Mouse (Mus musculus) liver, embryonic 11.5 days (tissue): ENCODE measurements around the gene Trpm3. TPM values are rescaled to one million over a fixed set of nuclear protein-coding genes. Genes with fewer than 3 reads are reported as not detected.

Source experiments
- ATAC-seq: fragments of 200-750 bp; cut with Nextera tagmentation; replicated peaks from 2 replicates; pipeline ENCODE4 v1.8.0; 2017; ENCODE audit warnings: moderate number of reproducible peaks, mild to moderate bottlenecking, moderate TSS enrichment, moderate library complexity; ENCODE audit not compliant: low FRiP score
- DNase-seq: peaks from one replicate; pipeline ENCODE4 v3.0.0-alpha.2; 2017; ENCODE audit warnings: low spot score
- H3K27ac ChIP-seq: fragments of 300-500 bp; sonication (generic); 2 replicates; pipeline ENCODE4 v1.5.1; 2014; ENCODE audit warnings: mild to moderate bottlenecking, low read depth, low read length, control low read depth
- H3K27me3 ChIP-seq: fragments of 300-500 bp; sonication (generic); replicated peaks from 2 replicates; pipeline ENCODE4 v1.6.1; 2014; ENCODE audit warnings: low read length, mixed read lengths; ENCODE audit not compliant: control insufficient read depth, insufficient read depth
- H3K36me3 ChIP-seq: fragments of 300-500 bp; sonication (generic); 2 replicates; pipeline ENCODE4 v1.6.1; 2014; ENCODE audit warnings: mild to moderate bottlenecking, low read length, moderate library complexity, mixed read lengths; ENCODE audit not compliant: control insufficient read depth, insufficient read depth
- H3K4me1 ChIP-seq: fragments of 300-500 bp; sonication (generic); replicated peaks from 2 replicates; pipeline ENCODE4 v1.6.1; 2014; ENCODE audit warnings: low read length, mixed read lengths; ENCODE audit not compliant: control insufficient read depth, insufficient read depth
- H3K4me2 ChIP-seq: fragments of 300-500 bp; sonication (generic); 2 replicates; pipeline ENCODE4 v1.6.1; 2014; ENCODE audit warnings: mild to moderate bottlenecking, control low read depth, moderate library complexity
- H3K4me3 ChIP-seq: fragments of 300-500 bp; sonication (generic); 2 replicates; pipeline ENCODE4 v1.5.1; 2014; ENCODE audit warnings: low read depth, low read length, control low read depth
- H3K9ac ChIP-seq: fragments of 300-500 bp; sonication (generic); 2 replicates; pipeline ENCODE4 v1.6.1; 2014; ENCODE audit warnings: low read depth, low read length, control low read depth
- H3K9me3 ChIP-seq: fragments of 300-500 bp; sonication (generic); 2 replicates; pipeline ENCODE4 v1.6.1; 2016; ENCODE audit warnings: low read length, inconsistent platforms, mixed read lengths; ENCODE audit not compliant: control insufficient read depth
- WGBS: fragments of 180-500 bp; shearing (Covaris S2); extraction: QIAGEN DNeasy Blood & Tissue Kit; methylation state at CpG from one replicate; pipeline ENCODE4 v1.1.7; 2014; 5-methylcytosine and 5-hydroxymethylcytosine counted together
- polyA plus RNA-seq: library from polyadenylated mRNA; unstranded; fragments of >200 nt; fragmentation: Nextera tagmentation; extraction: Ambion mirVana; gene quantifications from 2 replicates; pipeline ENCODE4 v1.2.1, GENCODE M21; 2014

Trpm3 gene
- polyA plus RNA-seq, 1 experiment from 2014 or later: 0.26 TPM

GRCm38 (mm10) chr19:22615367-22615766 is 476.5 kb downstream of the Trpm3 start:
- H3K4me2 ChIP-seq: no peak overlapping the region
- ATAC-seq (no peak), DNase-seq (no peak)
- no peak overlapping the region for H3K9ac ChIP-seq
- no peaks in the 10 kb centered on the region for H3K9me3 ChIP-seq
- H3K27me3 ChIP-seq: no peaks in the 10 kb centered on the region
- H3K4me3 ChIP-seq: no peak overlapping the region
- no peak overlapping the region for H3K27ac ChIP-seq
- no peaks in the 10 kb centered on the region for H3K36me3 ChIP-seq
- H3K4me1 ChIP-seq: no peaks in the 10 kb centered on the region
- WGBS: 77% methylated on average over 6 of the region's 6 CpGs

GRCm38 (mm10) chr19:22624801-22625513 is 486.1 kb downstream of the Trpm3 start:
- no peaks in the 10 kb centered on the region for H3K36me3 ChIP-seq
- H3K9ac ChIP-seq: no peak overlapping the region
- no peak overlapping the region for H3K4me3 ChIP-seq
- no peak overlapping the region for H3K4me2 ChIP-seq
- no peaks in the 10 kb centered on the region for H3K4me1 ChIP-seq
- H3K27ac ChIP-seq: no peak overlapping the region
- ATAC-seq: no peak
- no peak for DNase-seq
- H3K9me3 ChIP-seq: no peaks in the 10 kb centered on the region
- no peaks in the 10 kb centered on the region for H3K27me3 ChIP-seq
- 65% methylated on average over 3 of the region's 3 CpGs for WGBS

GRCm38 (mm10) chr19:22628878-22629277 is 490.0 kb downstream of the Trpm3 start:
- H3K4me2 ChIP-seq: no peak overlapping the region
- H3K36me3 ChIP-seq: no peaks in the 10 kb centered on the region
- WGBS: 78% methylated on average over 3 of the region's 3 CpGs
- H3K9ac ChIP-seq: no peak overlapping the region
- no peaks in the 10 kb centered on the region for H3K4me1 ChIP-seq
- H3K27ac ChIP-seq: no peak overlapping the region
- no peaks in the 10 kb centered on the region for H3K27me3 ChIP-seq
- DNase-seq (no peak), ATAC-seq (no peak)
- H3K4me3 ChIP-seq: no peak overlapping the region
- H3K9me3 ChIP-seq: no peaks in the 10 kb centered on the region

GRCm38 (mm10) chr19:22631316-22631715 is 492.5 kb downstream of the Trpm3 start:
- DNase-seq (no peak), ATAC-seq (no peak)
- Histone ChIP-seq H3K27me3 (no peaks in the 10 kb centered on the region), H3K36me3 (no peaks in the 10 kb centered on the region), H3K4me1 (no peaks in the 10 kb centered on the region), H3K4me3 (no peak overlapping the region), H3K27ac (no peak overlapping the region), H3K9ac (no peak overlapping the region), H3K9me3 (no peaks in the 10 kb centered on the region), H3K4me2 (no peak overlapping the region)
- WGBS: 76% methylated on average over 6 of the region's 6 CpGs

- H3K4me2 ChIP-seq: no peak overlapping the region
- DNase-seq (no peak), ATAC-seq (no peak)
- 70% methylated on average over 10 of the region's 10 CpGs for WGBS
- H3K9ac ChIP-seq: no peak overlapping the region
- H3K27ac ChIP-seq: no peak overlapping the region
- no peaks in the 10 kb centered on the region for H3K36me3 ChIP-seq
- H3K9me3 ChIP-seq: no peaks in the 10 kb centered on the region
- H3K27me3 ChIP-seq: no peaks in the 10 kb centered on the region
- H3K4me3 ChIP-seq: no peak overlapping the region
- no peaks in the 10 kb centered on the region for H3K4me1 ChIP-seq
Measured at GRCm38 (mm10) chr19:22635635-22636034, 496.8 kb downstream of the Trpm3 start.

- H3K36me3 ChIP-seq: no peaks in the 10 kb centered on the region
- H3K4me2 ChIP-seq: no peak overlapping the region
- ATAC-seq: no peak
- no peaks in the 10 kb centered on the region for H3K9me3 ChIP-seq
- no peaks in the 10 kb centered on the region for H3K4me1 ChIP-seq
- WGBS: 72% methylated on average over 2 of the region's 2 CpGs
- H3K4me3 ChIP-seq: no peak overlapping the region
- no peak overlapping the region for H3K27ac ChIP-seq
- DNase-seq: no peak
- H3K27me3 ChIP-seq: no peaks in the 10 kb centered on the region
- no peak overlapping the region for H3K9ac ChIP-seq
Measured at GRCm38 (mm10) chr19:22637786-22638185, 498.9 kb downstream of the Trpm3 start.

- Histone ChIP-seq H3K36me3 (no peaks in the 10 kb centered on the region), H3K27ac (no peak overlapping the region), H3K4me2 (no peak overlapping the region), H3K9me3 (no peaks in the 10 kb centered on the region), H3K4me1 (no peaks in the 10 kb centered on the region), H3K9ac (no peak overlapping the region), H3K4me3 (no peak overlapping the region), H3K27me3 (no peaks in the 10 kb centered on the region)
- 69% methylated on average over 3 of the region's 3 CpGs for WGBS
- no peak for ATAC-seq
- DNase-seq: no peak
Measured at GRCm38 (mm10) chr19:22638394-22638954, 499.6 kb downstream of the Trpm3 start.

- no peak overlapping the region for H3K4me2 ChIP-seq
- 64% methylated on average over 2 of the region's 2 CpGs for WGBS
- ATAC-seq (no peak), DNase-seq (no peak)
- no peak overlapping the region for H3K9ac ChIP-seq
- H3K27ac ChIP-seq: no peak overlapping the region
- no peaks in the 10 kb centered on the region for H3K36me3 ChIP-seq
- H3K27me3 ChIP-seq: no peaks in the 10 kb centered on the region
- no peaks in the 10 kb centered on the region for H3K9me3 ChIP-seq
- H3K4me1 ChIP-seq: no peaks in the 10 kb centered on the region
- no peak overlapping the region for H3K4me3 ChIP-seq
Measured at GRCm38 (mm10) chr19:22642124-22642523, 503.3 kb downstream of the Trpm3 start.
